Mouse (Mus musculus): ENCODE results near the gene Adgrv1. TPM values are rescaled to one million over a fixed set of nuclear protein-coding genes. Genes with fewer than 3 reads are reported as not detected.

Gene Adgrv1
- polyA plus RNA-seq, 1 experiment from 2014 or later, result 19.1 TPM

DNA sequence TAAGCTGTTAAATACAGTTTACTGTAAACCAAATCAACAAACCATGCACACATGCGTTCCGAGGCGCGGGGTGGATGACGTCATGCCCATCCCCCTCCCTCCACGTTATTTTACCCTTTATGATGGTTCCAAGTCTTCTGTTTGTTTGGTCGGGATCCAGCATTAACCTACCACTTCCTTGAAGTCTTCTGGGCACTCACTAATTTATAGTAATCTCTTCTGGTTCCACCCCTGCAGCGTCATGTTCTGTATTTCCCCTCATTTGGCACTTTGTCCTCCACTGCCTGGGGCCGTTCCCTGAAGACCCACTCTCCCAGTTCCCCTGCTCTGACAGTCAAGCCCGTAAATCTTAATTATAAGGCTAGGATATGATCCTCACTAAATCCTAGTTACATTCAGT is 497.0 kb downstream of the Adgrv1 start:
- Histone ChIP-seq H3K36me3 (no peaks in the 10 kb centered on the region), H3K4me2 (no peak overlapping the region), H3K4me1 (replicated peaks) (peaks cover 13% of the 10 kb centered on the region), H3K27ac (no peak overlapping the region), H3K9me3 (no peaks in the 10 kb centered on the region), H3K27me3 (no peaks in the 10 kb centered on the region), H3K9ac (no peak overlapping the region), H3K4me3 (no peak overlapping the region)
- 85% methylated on average over 10 of the region's 10 CpGs for WGBS
- no peak for ATAC-seq (ENCODE audit: low FRiP score)

DNA sequence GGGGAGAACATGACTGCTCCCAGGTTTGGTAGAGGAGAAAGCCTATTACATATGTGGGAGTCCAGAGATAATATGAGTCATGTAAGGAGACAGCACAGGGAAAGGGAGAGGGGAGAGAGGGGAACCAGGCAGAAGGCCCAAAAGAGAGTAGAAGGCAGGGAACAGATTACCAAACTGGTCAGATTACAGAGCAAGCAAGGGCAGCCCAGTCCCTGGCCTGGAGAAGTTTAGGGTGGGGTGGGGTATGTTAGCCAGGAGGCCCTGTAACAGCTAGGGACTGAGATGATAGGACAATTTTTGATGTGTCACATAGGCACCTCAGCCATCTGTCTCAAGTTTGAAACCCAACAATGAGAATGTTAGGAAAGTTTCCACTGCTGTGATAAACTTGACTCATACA is 498.5 kb downstream of the Adgrv1 start:
- H3K9me3 ChIP-seq, result no peaks in the 10 kb centered on the region
- no peaks in the 10 kb centered on the region for H3K36me3 ChIP-seq
- H3K4me2 ChIP-seq, result no peak overlapping the region
- H3K4me1 ChIP-seq (replicated peaks), result peaks cover 13% of the 10 kb centered on the region
- H3K9ac ChIP-seq, result no peak overlapping the region
- ATAC-seq (ENCODE audit: low FRiP score), result no peak
- no peak overlapping the region for H3K4me3 ChIP-seq
- no peaks in the 10 kb centered on the region for H3K27me3 ChIP-seq
- no peak overlapping the region for H3K27ac ChIP-seq

DNA sequence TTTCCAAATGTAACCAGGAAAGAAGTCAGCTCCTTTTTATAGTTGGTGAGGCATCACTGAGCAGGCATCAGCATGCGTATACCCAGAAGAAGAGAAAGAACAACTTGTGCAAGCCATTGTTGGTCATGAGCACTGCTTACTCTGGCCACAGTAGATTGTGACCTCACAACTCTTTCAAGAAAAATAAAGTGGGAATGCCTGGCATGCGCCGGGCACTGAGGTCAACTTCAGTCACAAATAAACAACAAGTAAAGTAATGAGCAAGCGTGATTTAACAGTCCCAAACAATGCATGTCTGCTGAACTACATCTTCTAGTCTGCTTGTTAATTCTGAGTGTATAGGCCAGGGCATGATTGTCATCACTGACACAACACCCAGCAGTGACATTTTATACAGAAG is 499.6 kb downstream of the Adgrv1 start:
- WGBS, result 53% methylated on average over 4 of the region's 4 CpGs
- no peak overlapping the region for H3K4me2 ChIP-seq
- peaks cover 13% of the 10 kb centered on the region for H3K4me1 ChIP-seq (replicated peaks)
- peak; percentile 30; the same call in 1 of the 2 replicates for ATAC-seq (ENCODE audit: low FRiP score)
- no peaks in the 10 kb centered on the region for H3K9me3 ChIP-seq
- H3K36me3 ChIP-seq, result no peaks in the 10 kb centered on the region
- no peak overlapping the region for H3K9ac ChIP-seq
- H3K27me3 ChIP-seq, result no peaks in the 10 kb centered on the region
- H3K4me3 ChIP-seq, result no peak overlapping the region
- H3K27ac ChIP-seq, result no peak overlapping the region

DNA sequence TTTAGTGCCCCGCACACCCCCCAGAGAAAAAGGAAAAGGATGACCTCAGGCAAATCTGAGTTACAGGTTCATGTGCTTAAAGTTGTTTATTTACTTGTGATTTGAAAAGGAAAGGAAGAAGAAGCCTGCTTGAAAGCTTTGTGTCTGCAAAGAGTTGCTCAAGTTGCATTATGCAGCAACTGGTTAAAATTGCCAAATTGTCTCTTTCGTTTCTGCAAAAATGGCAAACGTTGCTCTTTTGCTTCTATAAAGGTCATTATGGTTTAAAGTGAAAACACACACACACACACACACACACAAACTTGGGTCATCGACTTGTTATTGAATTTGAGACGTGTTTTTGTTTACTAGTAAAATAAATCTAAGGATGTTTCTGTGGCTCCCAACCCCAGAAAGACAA is 500.3 kb downstream of the Adgrv1 start:
- no peak overlapping the region for H3K27ac ChIP-seq
- no peak for ATAC-seq (ENCODE audit: low FRiP score)
- no peaks in the 10 kb centered on the region for H3K9me3 ChIP-seq
- no peaks in the 10 kb centered on the region for H3K36me3 ChIP-seq
- H3K4me1 ChIP-seq (replicated peaks), result peaks cover 13% of the 10 kb centered on the region
- 51% methylated on average over 5 of the region's 5 CpGs for WGBS
- no peak overlapping the region for H3K4me3 ChIP-seq
- H3K9ac ChIP-seq, result no peak overlapping the region
- no peak overlapping the region for H3K4me2 ChIP-seq
- H3K27me3 ChIP-seq, result no peaks in the 10 kb centered on the region

DNA sequence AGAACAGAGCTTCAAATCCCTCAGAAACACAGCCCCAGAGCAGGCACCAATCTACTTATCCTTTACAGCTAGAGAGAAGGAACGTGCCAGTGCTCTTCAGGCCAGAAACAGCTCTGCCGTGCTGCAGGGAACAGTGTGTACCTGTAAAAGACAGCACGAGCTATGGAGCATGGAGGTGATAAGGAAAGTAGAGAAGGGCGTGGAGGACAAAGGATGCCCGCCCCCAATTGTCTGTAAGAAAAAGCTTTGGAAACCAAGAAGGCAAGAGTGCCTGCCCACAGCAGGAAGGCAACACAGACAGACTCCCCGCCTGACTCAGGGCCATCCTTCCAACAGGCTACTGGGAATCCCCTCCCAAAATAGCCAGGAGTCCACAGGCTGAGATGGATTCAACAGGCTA is 501.1 kb downstream of the Adgrv1 start:
- WGBS, result 30% methylated on average over 6 of the region's 6 CpGs

DNA sequence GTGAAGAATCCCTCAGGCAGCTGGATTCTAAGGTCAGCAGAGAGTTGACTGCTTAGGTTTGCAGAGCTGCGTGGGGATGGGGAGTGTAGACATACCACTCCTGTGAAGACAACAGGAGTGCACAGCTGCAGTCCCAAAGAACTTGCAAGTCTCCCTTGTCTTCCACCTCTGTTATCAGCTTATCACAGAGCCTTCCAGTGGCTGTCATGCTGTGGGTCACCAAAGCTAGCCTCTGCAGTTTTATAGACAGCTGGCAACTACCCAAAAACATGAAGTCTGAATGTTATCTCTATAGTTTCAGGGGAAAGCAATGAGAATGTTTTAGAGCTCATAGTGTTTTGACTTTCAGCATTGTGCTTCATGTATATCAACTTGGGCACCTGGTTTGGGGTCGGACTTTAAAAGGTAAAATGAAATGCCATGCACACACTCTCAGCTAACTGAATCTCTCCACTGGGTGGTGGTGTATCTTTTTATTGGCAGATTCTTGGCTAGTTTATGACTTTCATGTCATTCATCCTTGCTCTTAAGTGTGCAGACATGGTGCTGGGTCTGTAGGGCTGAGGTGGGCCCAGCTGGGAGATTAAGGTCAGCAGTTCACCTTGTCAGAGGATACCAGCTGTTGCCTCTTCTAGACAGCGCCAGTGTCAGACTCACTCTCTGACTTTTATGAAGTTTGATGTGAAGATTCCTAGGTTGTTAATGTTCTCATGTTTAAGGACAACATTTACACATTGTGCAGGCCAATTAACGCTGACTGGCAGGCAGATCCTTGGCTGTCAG is 502.0 kb downstream of the Adgrv1 start:
- 79% methylated on average over 4 of the region's 4 CpGs for WGBS
- ATAC-seq (ENCODE audit: low FRiP score), result no peak
- Histone ChIP-seq H3K27me3 (no peaks in the 10 kb centered on the region), H3K4me1 (replicated peaks) (peaks cover 13% of the 10 kb centered on the region), H3K27ac (no peak overlapping the region), H3K4me3 (no peak overlapping the region), H3K9ac (no peak overlapping the region), H3K9me3 (no peaks in the 10 kb centered on the region), H3K4me2 (no peak overlapping the region), H3K36me3 (no peaks in the 10 kb centered on the region)

More for the DNA sequence above, 501.1 kb downstream of the Adgrv1 start:
- Histone ChIP-seq H3K36me3 (no peaks in the 10 kb centered on the region), H3K9me3 (no peaks in the 10 kb centered on the region), H3K4me2 (no peak overlapping the region), H3K27ac (no peak overlapping the region), H3K4me1 (replicated peaks) (peaks cover 13% of the 10 kb centered on the region), H3K4me3 (no peak overlapping the region), H3K27me3 (no peaks in the 10 kb centered on the region), H3K9ac (no peak overlapping the region)
- no peak for ATAC-seq (ENCODE audit: low FRiP score)

DNA sequence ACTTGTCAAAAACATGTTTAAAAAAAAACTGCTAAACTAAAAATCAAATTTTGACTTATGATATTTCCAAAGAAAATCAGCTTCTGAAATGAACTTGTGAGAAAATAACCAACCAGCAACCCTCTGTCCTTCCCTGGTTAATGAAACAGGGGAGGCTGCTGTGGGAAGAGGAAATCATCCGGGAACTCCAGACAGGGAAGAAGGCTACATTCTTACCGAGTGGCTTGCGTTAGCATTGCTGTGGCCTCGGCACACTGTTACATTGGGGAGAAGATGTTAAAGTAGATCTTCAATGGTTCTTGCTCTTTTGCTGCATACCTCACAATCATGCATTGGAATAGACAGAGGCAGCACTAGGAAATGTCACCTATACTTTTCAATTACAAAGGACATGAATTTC is 507.1 kb downstream of the Adgrv1 start:
- H3K9me3 ChIP-seq, result no peaks in the 10 kb centered on the region
- H3K4me3 ChIP-seq, result no peak overlapping the region
- ATAC-seq (ENCODE audit: low FRiP score), result no peak
- no peaks in the 10 kb centered on the region for H3K36me3 ChIP-seq
- H3K9ac ChIP-seq, result no peak overlapping the region
- 89% methylated on average over 4 of the region's 4 CpGs for WGBS
- H3K27me3 ChIP-seq, result no peaks in the 10 kb centered on the region
- no peak overlapping the region for H3K27ac ChIP-seq
- no peak overlapping the region for H3K4me2 ChIP-seq
- no peaks in the 10 kb centered on the region for H3K4me1 ChIP-seq (replicated peaks)

DNA sequence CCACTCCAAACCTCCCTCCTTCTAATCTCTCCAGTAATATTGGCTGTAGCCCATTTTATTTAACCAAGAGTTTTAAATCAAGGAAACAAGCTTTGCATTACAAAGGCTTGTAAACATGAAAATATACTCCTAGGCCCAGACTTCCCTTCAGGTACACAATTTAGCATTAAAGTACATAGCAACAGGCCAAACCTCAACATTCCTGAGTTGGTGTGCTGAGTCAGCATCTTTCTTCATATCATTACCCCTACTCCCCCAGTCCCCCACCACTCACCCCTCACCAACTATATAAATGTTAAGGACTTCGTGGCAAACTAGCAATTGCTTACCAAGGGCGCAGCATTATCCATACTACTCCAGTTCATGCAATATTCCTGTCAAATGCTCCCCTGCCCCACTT is 510.7 kb downstream of the Adgrv1 start:
- no peak for ATAC-seq (ENCODE audit: low FRiP score)
- Histone ChIP-seq H3K9me3 (no peaks in the 10 kb centered on the region), H3K27ac (no peak overlapping the region), H3K4me1 (replicated peaks) (no peaks in the 10 kb centered on the region), H3K9ac (no peak overlapping the region), H3K27me3 (no peaks in the 10 kb centered on the region), H3K4me3 (no peak overlapping the region), H3K36me3 (peaks cover 7% of the 10 kb centered on the region), H3K4me2 (no peak overlapping the region)
- 89% methylated on average over 2 of the region's 2 CpGs for WGBS

DNA sequence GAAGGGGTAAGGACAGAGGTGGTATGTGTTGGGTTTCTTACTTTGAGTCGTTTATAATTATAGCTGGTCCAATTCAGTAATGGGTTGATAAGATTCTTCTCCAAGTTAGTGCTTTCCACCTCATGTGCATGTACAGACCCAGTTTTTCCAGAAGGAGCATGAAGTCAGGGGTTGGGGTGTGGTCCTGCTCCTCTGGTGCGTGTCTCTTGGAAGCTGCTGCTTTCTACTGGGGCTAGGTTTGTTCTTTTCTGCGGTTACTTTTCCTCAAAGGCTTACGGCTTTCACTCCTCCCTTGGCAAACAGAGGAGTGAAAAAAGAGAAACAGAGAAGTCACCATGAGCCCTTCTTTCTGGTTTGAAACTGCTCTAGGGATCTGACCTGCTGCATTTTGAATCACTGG is 522.5 kb downstream of the Adgrv1 start:
- no peak overlapping the region for H3K27ac ChIP-seq
- no peaks in the 10 kb centered on the region for H3K27me3 ChIP-seq
- ATAC-seq (ENCODE audit: low FRiP score), result no peak
- whole genome bisulfite sequencing, result 91% methylated on average over 4 of the region's 4 CpGs
- no peaks in the 10 kb centered on the region for H3K36me3 ChIP-seq
- no peaks in the 10 kb centered on the region for H3K9me3 ChIP-seq
- no peak overlapping the region for H3K4me2 ChIP-seq
- H3K9ac ChIP-seq, result no peak overlapping the region
- no peak overlapping the region for H3K4me3 ChIP-seq
- no peaks in the 10 kb centered on the region for H3K4me1 ChIP-seq (replicated peaks)

DNA sequence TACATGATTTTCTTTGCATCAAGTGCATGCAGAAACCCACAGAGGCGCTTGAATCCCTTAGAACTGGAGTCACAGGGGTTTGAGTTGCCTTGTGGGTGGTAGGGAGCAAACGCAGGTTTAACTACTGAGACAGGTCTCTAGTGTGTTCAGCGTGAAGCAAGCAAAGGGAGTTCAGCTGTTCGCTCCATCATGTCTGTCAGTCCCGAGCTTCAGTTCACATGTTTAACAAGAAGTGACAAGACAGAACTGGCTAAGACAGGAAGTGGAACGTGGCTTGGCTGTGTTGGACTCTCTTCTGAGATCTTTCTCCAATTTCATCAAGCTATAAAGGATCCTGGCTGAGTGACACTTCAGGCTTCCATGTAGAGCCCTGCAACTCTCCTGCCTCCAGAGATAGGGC is 523.3 kb downstream of the Adgrv1 start:
- no peaks in the 10 kb centered on the region for H3K4me1 ChIP-seq (replicated peaks)
- no peaks in the 10 kb centered on the region for H3K27me3 ChIP-seq
- no peak overlapping the region for H3K4me2 ChIP-seq
- no peak overlapping the region for H3K4me3 ChIP-seq
- no peaks in the 10 kb centered on the region for H3K9me3 ChIP-seq
- no peak overlapping the region for H3K9ac ChIP-seq
- H3K36me3 ChIP-seq, result no peaks in the 10 kb centered on the region
- 81% methylated on average over 6 of the region's 6 CpGs for WGBS
- H3K27ac ChIP-seq, result no peak overlapping the region
- no peak for ATAC-seq (ENCODE audit: low FRiP score)

DNA sequence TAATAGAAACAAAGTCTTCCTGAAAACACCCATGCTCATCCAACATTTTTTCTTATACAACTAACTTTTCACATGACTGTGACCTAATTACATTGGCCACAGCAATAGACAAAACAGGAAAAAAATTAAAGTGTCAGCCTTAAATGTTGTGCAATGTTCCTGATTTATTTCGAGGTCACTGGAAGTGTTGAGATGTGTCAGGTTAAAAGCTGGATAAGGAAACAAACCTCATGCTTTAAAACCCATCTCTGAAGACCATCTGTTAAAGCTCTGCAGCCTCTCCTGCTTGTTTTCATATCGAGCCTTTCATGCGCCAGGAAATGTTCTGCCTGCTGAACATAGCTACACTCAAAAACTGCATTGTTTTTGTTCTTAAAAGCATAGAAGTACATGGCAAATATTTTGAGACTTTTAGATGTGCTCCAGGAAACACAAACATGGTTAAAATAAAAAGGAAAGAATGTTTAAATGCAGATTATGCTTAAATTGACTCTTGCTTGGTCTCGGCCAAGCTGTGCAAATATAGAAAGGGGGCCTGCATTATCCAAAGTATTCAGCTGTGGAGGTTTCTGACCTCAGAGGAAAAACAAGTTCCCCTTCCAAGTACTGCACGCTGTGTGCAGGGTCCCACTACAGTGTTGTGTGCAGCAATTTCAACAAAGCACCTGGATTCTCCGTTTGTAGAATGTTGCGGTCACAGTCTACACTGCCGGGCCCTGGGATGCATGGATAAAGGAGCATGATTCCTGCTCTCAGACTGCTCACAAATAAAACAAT is 524.2 kb downstream of the Adgrv1 start:
- H3K4me3 ChIP-seq, result no peak overlapping the region
- H3K4me1 ChIP-seq (replicated peaks), result peaks cover 3% of the 10 kb centered on the region; the same call in 1 of the 2 replicates
- no peaks in the 10 kb centered on the region for H3K36me3 ChIP-seq
- WGBS, result 76% methylated on average over 8 of the region's 8 CpGs
- no peak overlapping the region for H3K27ac ChIP-seq
- H3K9ac ChIP-seq, result no peak overlapping the region
- H3K4me2 ChIP-seq, result no peak overlapping the region
- H3K27me3 ChIP-seq, result no peaks in the 10 kb centered on the region
- H3K9me3 ChIP-seq, result no peaks in the 10 kb centered on the region
- no peak for ATAC-seq (ENCODE audit: low FRiP score)

DNA sequence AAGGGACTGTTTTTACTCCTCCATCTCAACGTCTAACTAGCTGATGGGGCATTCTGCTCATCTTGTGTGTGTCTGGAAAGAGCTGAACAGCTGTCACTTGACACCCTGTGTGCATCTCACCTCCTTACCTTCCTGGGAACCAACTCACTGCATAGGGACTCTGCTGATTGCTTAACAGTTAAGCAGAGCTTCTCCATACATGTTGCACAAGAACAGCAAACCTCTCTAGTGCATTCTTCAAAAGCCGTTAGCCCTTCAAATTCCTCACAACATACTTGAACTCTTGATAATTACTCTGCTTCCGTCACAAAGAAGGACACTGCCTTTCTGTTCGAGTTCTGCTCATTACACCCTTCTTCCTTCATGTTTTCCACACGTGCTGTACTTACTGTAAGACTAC is 525.5 kb downstream of the Adgrv1 start:
- ATAC-seq (ENCODE audit: low FRiP score), result no peak
- Histone ChIP-seq H3K4me2 (no peak overlapping the region), H3K9ac (no peak overlapping the region), H3K9me3 (no peaks in the 10 kb centered on the region), H3K36me3 (no peaks in the 10 kb centered on the region), H3K4me1 (replicated peaks) (peaks cover 3% of the 10 kb centered on the region; the same call in 1 of the 2 replicates), H3K27ac (no peak overlapping the region), H3K27me3 (no peaks in the 10 kb centered on the region), H3K4me3 (no peak overlapping the region)
- WGBS, result 87% methylated on average over 5 of the region's 5 CpGs

DNA sequence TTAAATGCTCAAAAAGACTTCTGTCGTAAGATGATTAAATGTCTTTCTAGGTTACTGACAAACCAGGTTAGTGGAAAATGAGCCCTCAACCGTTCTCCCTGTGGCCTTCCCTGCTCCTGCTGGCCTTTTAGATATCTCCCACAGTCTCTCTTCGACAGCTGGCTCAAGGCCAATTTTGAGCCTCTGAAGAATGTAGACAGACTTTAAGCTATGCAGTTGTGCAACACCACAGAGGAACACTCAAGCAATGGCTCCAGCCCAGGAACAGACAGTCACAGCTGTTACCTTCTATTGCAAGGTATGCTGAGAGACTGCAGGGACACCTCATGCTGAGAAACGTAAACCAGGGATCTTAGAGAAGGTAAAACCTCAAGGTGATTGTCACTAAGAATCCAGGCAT is 529.2 kb downstream of the Adgrv1 start:
- Histone ChIP-seq H3K4me3 (no peak overlapping the region), H3K27me3 (no peaks in the 10 kb centered on the region), H3K9me3 (no peaks in the 10 kb centered on the region), H3K9ac (no peak overlapping the region), H3K27ac (no peak overlapping the region), H3K36me3 (no peaks in the 10 kb centered on the region), H3K4me1 (replicated peaks) (peaks cover 3% of the 10 kb centered on the region; the same call in 1 of the 2 replicates), H3K4me2 (no peak overlapping the region)
- 73% methylated on average over 4 of the region's 4 CpGs for WGBS
- ATAC-seq (ENCODE audit: low FRiP score), result no peak
